Mouse (Mus musculus) G1E (cell line): ENCODE data around the gene Abcg4.

Experiments used
- CTCF ChIP-seq: IDR thresholded peaks from 2 replicates; pipeline ENCODE4 v1.5.1; 2012; ENCODE audit warnings: low read depth, low read length, inconsistent platforms, mixed read lengths
- GATA1 ChIP-seq: IDR thresholded peaks from 2 replicates; pipeline ENCODE4 v1.6.1; 2012; ENCODE audit warnings: borderline replicate concordance, low read length, inconsistent platforms, mixed read lengths
- GATA2 ChIP-seq: IDR thresholded peaks from 2 replicates; pipeline ENCODE4 v1.6.1; 2012; ENCODE audit warnings: low read depth, low read length, inconsistent platforms, borderline replicate concordance
- POLR2AphosphoS5 ChIP-seq: IDR thresholded peaks from 2 replicates; pipeline ENCODE4 v1.6.1; 2012; ENCODE audit warnings: low read depth, low read length, inconsistent platforms; ENCODE audit not compliant: insufficient replicate concordance
- TAL1 ChIP-seq: conservative IDR thresholded peaks from 2 replicates; pipeline ENCODE4 v1.6.1; 2012; ENCODE audit warnings: low read depth, low read length, inconsistent platforms, mixed read lengths

DNA sequence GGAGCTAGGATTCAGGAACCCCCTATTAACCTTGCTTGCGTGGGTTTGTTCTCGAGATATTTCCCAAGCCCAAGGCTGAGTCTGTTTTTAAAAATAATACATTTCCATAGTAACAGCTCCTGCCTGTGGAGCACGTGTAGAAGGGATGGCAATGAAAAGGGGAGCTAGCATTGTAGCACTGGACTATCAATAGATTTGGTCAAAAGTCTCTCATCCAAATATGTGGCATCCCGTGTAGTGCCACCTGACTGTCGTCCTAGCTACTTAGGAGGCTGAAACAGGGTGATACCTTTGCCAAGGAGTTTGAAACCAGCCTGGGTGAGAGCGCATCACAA is 32.4 kb upstream of the Abcg4 start:
- no peak for TF ChIP-seq GATA1
- TF ChIP-seq CTCF: no peak
- TF ChIP-seq GATA2: no peak
- TF ChIP-seq POLR2AphosphoS5: no peak
- TF ChIP-seq TAL1: no peak
